Mouse (Mus musculus) mouse embryonic stem cell (cell line): ENCODE results near the gene Gm29094.
"Not testable (repeated sequence)": the region's sequence is repeated elsewhere in the genome, so short reads cannot be mapped to it uniquely, and the experiment has no call there.

ENCODE experiments used
- in situ Hi-C, 2 experiments: fragments of 300-500 bp; cut with MboI; formaldehyde crosslinking; loops; 1 replicate in 1 of 2; 3 replicates in 1 of 2; pipeline ENCODE4 v1.14.3; 2019 to 2020; ENCODE audit warnings: low sequenced_read_pairs in 2 of 2, low pct_unique_long_range_greater_than_20kb in 1 of 2, mixed read lengths in 1 of 2; ENCODE audit not compliant: unreplicated experiment in 1 of 2

Gm29094 gene

GRCm38 (mm10) chr9:89230897-89231497 lies 31.8 kb downstream of the Gm29094 start:
- in situ Hi-C loops: not testable (repeated sequence)

- in situ Hi-C loops: not testable (repeated sequence)
Measured at GRCm38 (mm10) chr9:89237131-89237530, 38.0 kb downstream of the Gm29094 start.

GRCm38 (mm10) chr9:89238976-89239505 lies 39.9 kb downstream of the Gm29094 start:
- in situ Hi-C loops: not testable (repeated sequence)

GRCm38 (mm10) chr9:89240516-89241019 lies 41.4 kb downstream of the Gm29094 start:
- in situ Hi-C loops: not testable (repeated sequence)

GRCm38 (mm10) chr9:89253400-89253799 lies 54.2 kb downstream of the Gm29094 start:
- in situ Hi-C loops: no loop called here

GRCm38 (mm10) chr9:89256556-89257335 lies 57.6 kb downstream of the Gm29094 start:
- in situ Hi-C loops: no loop called here

- in situ Hi-C loops: no loop called here
Measured at GRCm38 (mm10) chr9:89263968-89264367, 64.8 kb downstream of the Gm29094 start.

DNA sequence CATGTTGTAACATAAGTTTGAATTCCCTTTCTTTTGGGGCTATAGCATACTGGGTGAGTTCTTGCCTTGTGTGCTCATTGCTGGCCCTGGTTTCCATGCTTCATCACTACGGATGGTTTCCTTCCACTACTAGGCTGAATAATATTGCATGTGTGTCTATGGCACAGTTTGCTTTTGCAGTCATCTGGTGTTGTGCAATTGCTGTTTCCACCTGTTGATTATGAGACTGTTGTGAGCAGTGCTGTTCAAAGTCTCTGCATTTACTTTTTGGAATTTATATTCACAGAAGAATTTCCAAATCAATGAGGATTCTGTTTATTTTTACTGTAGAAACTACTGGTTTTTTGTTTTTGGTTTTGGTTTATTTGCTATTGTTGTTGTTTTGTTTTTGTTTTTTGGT lies 65.4 kb downstream of the Gm29094 start:
- in situ Hi-C loops: no loop called here
